Mouse (Mus musculus) spleen, adult 2 months (tissue): ENCODE measurements around the gene Agpat3.

Source experiments
- CTCF ChIP-seq: fragments of 200-500 bp; IDR thresholded peaks from 2 replicates; pipeline ENCODE4 v1.5.1; 2011; ENCODE audit warnings: mild to moderate bottlenecking, inconsistent platforms; ENCODE audit not compliant: insufficient read depth, insufficient read length, insufficient replicate concordance; ENCODE audit errors: extremely low read depth
- POLR2A ChIP-seq: fragments of 200-500 bp; IDR thresholded peaks from 2 replicates; pipeline ENCODE4 v1.6.1; 2011; ENCODE audit warnings: low read depth, low read length, inconsistent platforms

DNA sequence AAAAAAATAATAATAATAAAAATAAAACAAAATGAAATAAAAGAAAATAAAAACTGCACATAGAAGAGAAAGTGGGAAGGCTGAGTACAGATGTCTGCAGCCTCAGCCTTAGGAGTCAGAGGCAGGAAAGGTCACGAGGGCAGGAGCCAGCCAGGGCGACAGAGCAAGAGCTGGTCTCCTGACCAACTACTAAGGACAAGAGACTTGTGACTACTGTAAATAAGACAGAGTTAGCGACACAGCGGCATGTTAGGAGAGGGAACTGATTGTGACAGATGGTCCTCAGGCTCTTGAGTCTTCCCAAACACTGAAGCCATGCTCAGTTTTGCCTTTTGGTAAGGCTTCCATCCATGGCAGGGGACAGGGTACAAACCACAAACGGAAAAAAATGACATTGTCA is 20.7 kb downstream of the Agpat3 start:
- TF ChIP-seq CTCF: no peak
- TF ChIP-seq POLR2A: no peak
